Mouse (Mus musculus): ENCODE data around the gene Brd1. TPM values are rescaled to one million over a fixed set of nuclear protein-coding genes. Genes with fewer than 3 reads are reported as not detected.
A peak's percentile ranks its signal among the peaks of the same experiment; 100 is the strongest.
"Not testable (repeated sequence)": the region's sequence is repeated elsewhere in the genome, so short reads cannot be mapped to it uniquely, and the experiment has no call there.

Brd1 gene
- polyA plus RNA-seq, 1 experiment, result 85.9 TPM

DNA sequence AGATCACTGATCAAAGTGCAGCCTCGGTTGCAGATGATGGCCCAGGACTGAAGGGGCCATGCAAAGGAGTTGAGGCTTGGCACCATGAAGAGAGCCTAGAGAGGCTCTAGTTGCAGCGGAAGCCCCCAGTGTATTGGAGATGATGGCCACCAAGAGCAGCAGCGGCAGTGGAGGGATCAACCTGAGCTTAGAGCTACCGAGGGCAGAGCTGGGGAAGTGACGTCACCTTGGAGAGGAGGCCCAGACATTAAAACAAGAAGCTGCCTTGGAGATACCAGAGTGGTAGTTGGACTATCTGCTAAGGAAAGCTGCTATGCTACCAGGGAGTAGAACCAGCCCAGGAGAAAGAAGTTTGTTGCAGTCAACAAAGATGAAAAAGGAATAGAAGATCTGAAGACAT, 24.2 kb downstream of the Brd1 start:
- TF ChIP-seq POLR2A (IDR thresholded peaks at IDR 0.05; ENCODE audit: insufficient read depth, low read length) (no peak), EP300 (IDR thresholded peaks at IDR 0.05; ENCODE audit: insufficient read depth, low read depth, low read length) (no peak), CTCF (IDR thresholded peaks at IDR 0.05; ENCODE audit: low read depth, low read length) (no peak)
- Histone ChIP-seq H3K4me3 (ENCODE audit: low read depth, low read length) (peak overlapping the region; percentile 19), H3K27ac (ENCODE audit: insufficient read depth, low read length) (peak overlapping the region; percentile 94), H3K36me3 (ENCODE audit: control insufficient read depth, insufficient read depth, low read length, poor library complexity, severe bottlenecking) (peaks cover 40% of the 10 kb centered on the region), H3K9me3 (replicated peaks; ENCODE audit: control insufficient read depth, insufficient read depth, low read length, poor library complexity, severe bottlenecking) (no peaks in the 10 kb centered on the region), H3K4me1 (ENCODE audit: control insufficient read depth, insufficient read depth, low read length) (peaks cover 2% of the 10 kb centered on the region), H3K9ac (ENCODE audit: low read depth, poor library complexity, severe bottlenecking) (peak overlapping the region; percentile 30), H3K27me3 (ENCODE audit: control insufficient read depth, insufficient read depth, low read length, poor library complexity, severe bottlenecking) (no peaks in the 10 kb centered on the region)

GRCm38 (mm10) chr15:88708657-88709511, 25.1 kb downstream of the Brd1 start:
- Histone ChIP-seq H3K27me3 (ENCODE audit: control insufficient read depth, insufficient read depth, low read length, poor library complexity, severe bottlenecking) (no peaks in the 10 kb centered on the region), H3K27ac (ENCODE audit: insufficient read depth, low read length) (peak overlapping the region; percentile 100), H3K4me1 (ENCODE audit: control insufficient read depth, insufficient read depth, low read length) (peaks cover 4% of the 10 kb centered on the region), H3K4me3 (ENCODE audit: low read depth, low read length) (peak overlapping the region; percentile 77), H3K36me3 (ENCODE audit: control insufficient read depth, insufficient read depth, low read length, poor library complexity, severe bottlenecking) (peaks cover 47% of the 10 kb centered on the region), H3K9ac (ENCODE audit: low read depth, poor library complexity, severe bottlenecking) (peak overlapping the region; percentile 84), H3K9me3 (replicated peaks; ENCODE audit: control insufficient read depth, insufficient read depth, low read length, poor library complexity, severe bottlenecking) (no peaks in the 10 kb centered on the region)
- TF ChIP-seq EP300 (IDR thresholded peaks at IDR 0.05; ENCODE audit: insufficient read depth, low read depth, low read length), result peak; percentile 82
- peak; percentile 30 for TF ChIP-seq POLR2A (IDR thresholded peaks at IDR 0.05; ENCODE audit: insufficient read depth, low read length)
- TF ChIP-seq CTCF (IDR thresholded peaks at IDR 0.05; ENCODE audit: low read depth, low read length), result no peak

GRCm38 (mm10) chr15:88708204-88708603, 25.8 kb downstream of the Brd1 start:
- no peaks in the 10 kb centered on the region for H3K9me3 ChIP-seq (replicated peaks; ENCODE audit: control insufficient read depth, insufficient read depth, low read length, poor library complexity, severe bottlenecking)
- H3K4me3 ChIP-seq (ENCODE audit: low read depth, low read length), result peak overlapping the region; percentile 77
- H3K9ac ChIP-seq (ENCODE audit: low read depth, poor library complexity, severe bottlenecking), result peak overlapping the region; percentile 84
- peaks cover 6% of the 10 kb centered on the region for H3K4me1 ChIP-seq (ENCODE audit: control insufficient read depth, insufficient read depth, low read length)
- no peak for TF ChIP-seq CTCF (IDR thresholded peaks at IDR 0.05; ENCODE audit: low read depth, low read length)
- TF ChIP-seq POLR2A (IDR thresholded peaks at IDR 0.05; ENCODE audit: insufficient read depth, low read length), result peak; percentile 95
- TF ChIP-seq EP300 (IDR thresholded peaks at IDR 0.05; ENCODE audit: insufficient read depth, low read depth, low read length), result peak; percentile 80
- H3K27me3 ChIP-seq (ENCODE audit: control insufficient read depth, insufficient read depth, low read length, poor library complexity, severe bottlenecking), result no peaks in the 10 kb centered on the region
- H3K27ac ChIP-seq (ENCODE audit: insufficient read depth, low read length), result peak overlapping the region; percentile 100
- peaks cover 47% of the 10 kb centered on the region for H3K36me3 ChIP-seq (ENCODE audit: control insufficient read depth, insufficient read depth, low read length, poor library complexity, severe bottlenecking)

DNA sequence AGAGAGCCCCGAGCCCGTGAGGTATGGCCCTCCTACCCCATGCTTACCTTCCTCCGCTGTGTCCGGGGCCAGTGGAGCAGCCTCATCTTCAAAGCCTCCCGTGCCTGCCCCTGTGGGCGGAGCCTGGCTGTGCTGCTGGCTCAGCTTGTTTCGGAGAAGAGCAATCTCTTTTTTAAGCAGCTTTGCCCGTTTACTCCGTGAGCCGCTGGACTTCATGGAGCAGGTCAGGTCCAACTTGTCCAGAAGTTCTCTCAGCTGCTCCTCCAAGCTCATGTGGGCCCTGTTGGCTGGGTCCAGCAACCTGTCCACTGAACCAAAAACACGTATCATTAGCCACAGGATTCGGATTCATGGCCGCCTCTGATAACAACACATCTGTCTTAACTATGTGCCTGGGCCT, 27.0 kb downstream of the Brd1 start:
- Histone ChIP-seq H3K9ac (ENCODE audit: low read depth, poor library complexity, severe bottlenecking) (peak overlapping the region; percentile 84), H3K4me3 (ENCODE audit: low read depth, low read length) (peak overlapping the region; percentile 77), H3K36me3 (ENCODE audit: control insufficient read depth, insufficient read depth, low read length, poor library complexity, severe bottlenecking) (peaks cover 41% of the 10 kb centered on the region), H3K27ac (ENCODE audit: insufficient read depth, low read length) (peak overlapping the region; percentile 100)
- H3K4me1 ChIP-seq (ENCODE audit: control insufficient read depth, insufficient read depth, low read length); H3K9me3 ChIP-seq (replicated peaks; ENCODE audit: control insufficient read depth, insufficient read depth, low read length, poor library complexity, severe bottlenecking); H3K27me3 ChIP-seq (ENCODE audit: control insufficient read depth, insufficient read depth, low read length, poor library complexity, severe bottlenecking): not testable (repeated sequence)
- TF ChIP-seq POLR2A (IDR thresholded peaks at IDR 0.05; ENCODE audit: insufficient read depth, low read length), result peak; percentile 23

- peaks cover 6% of the 10 kb centered on the region for H3K4me1 ChIP-seq (ENCODE audit: control insufficient read depth, insufficient read depth, low read length)
- peaks cover 36% of the 10 kb centered on the region for H3K36me3 ChIP-seq (ENCODE audit: control insufficient read depth, insufficient read depth, low read length, poor library complexity, severe bottlenecking)
- peak overlapping the region; percentile 66 for H3K27ac ChIP-seq (ENCODE audit: insufficient read depth, low read length)
- no peaks in the 10 kb centered on the region for H3K9me3 ChIP-seq (replicated peaks; ENCODE audit: control insufficient read depth, insufficient read depth, low read length, poor library complexity, severe bottlenecking)
- peak overlapping the region; percentile 84 for H3K9ac ChIP-seq (ENCODE audit: low read depth, poor library complexity, severe bottlenecking)
- H3K27me3 ChIP-seq (ENCODE audit: control insufficient read depth, insufficient read depth, low read length, poor library complexity, severe bottlenecking), result no peaks in the 10 kb centered on the region
- H3K4me3 ChIP-seq (ENCODE audit: low read depth, low read length), result peak overlapping the region; percentile 74
- 0 out of 2 replicates have a peak, but pooled peaks have one; percentile 37 for TF ChIP-seq EP300 (IDR thresholded peaks at IDR 0.05; ENCODE audit: insufficient read depth, low read depth, low read length)
- TF ChIP-seq POLR2A (IDR thresholded peaks at IDR 0.05; ENCODE audit: insufficient read depth, low read length), result peak; percentile 68
- TF ChIP-seq CTCF (IDR thresholded peaks at IDR 0.05; ENCODE audit: low read depth, low read length), result no peak
These were observed 27.7 kb downstream of the Brd1 start for GRCm38 (mm10) chr15:88706320-88706719.

GRCm38 (mm10) chr15:88704284-88704683, 29.7 kb downstream of the Brd1 start:
- Histone ChIP-seq H3K9ac (ENCODE audit: low read depth, poor library complexity, severe bottlenecking) (no peak overlapping the region), H3K9me3 (replicated peaks; ENCODE audit: control insufficient read depth, insufficient read depth, low read length, poor library complexity, severe bottlenecking) (no peaks in the 10 kb centered on the region), H3K4me1 (ENCODE audit: control insufficient read depth, insufficient read depth, low read length) (peaks cover 6% of the 10 kb centered on the region), H3K4me3 (ENCODE audit: low read depth, low read length) (no peak overlapping the region), H3K36me3 (ENCODE audit: control insufficient read depth, insufficient read depth, low read length, poor library complexity, severe bottlenecking) (peaks cover 46% of the 10 kb centered on the region), H3K27me3 (ENCODE audit: control insufficient read depth, insufficient read depth, low read length, poor library complexity, severe bottlenecking) (no peaks in the 10 kb centered on the region), H3K27ac (ENCODE audit: insufficient read depth, low read length) (no peak overlapping the region)
- TF ChIP-seq EP300 (IDR thresholded peaks at IDR 0.05; ENCODE audit: insufficient read depth, low read depth, low read length) (no peak), CTCF (IDR thresholded peaks at IDR 0.05; ENCODE audit: low read depth, low read length) (no peak), POLR2A (IDR thresholded peaks at IDR 0.05; ENCODE audit: insufficient read depth, low read length) (no peak)
